Mouse (Mus musculus) forebrain, embryonic 14.5 days (tissue): ENCODE results near the gene Itpr2. TPM values are rescaled to one million over a fixed set of nuclear protein-coding genes. Genes with fewer than 3 reads are reported as not detected.

Experiments
- ATAC-seq: fragments of 200-750 bp; cut with Nextera tagmentation; 2 replicates; pipeline ENCODE4 v1.8.0; 2017; ENCODE audit warnings: mild to moderate bottlenecking, moderate library complexity
- DNase-seq: peaks from one replicate; pipeline ENCODE4 v3.0.0-alpha.2; 2015; ENCODE audit warnings: low spot score
- H3K27ac ChIP-seq: fragments of 300-500 bp; sonication (generic); 2 replicates; pipeline ENCODE4 v1.5.1; 2014; ENCODE audit warnings: low read depth, mild to moderate bottlenecking, control low read depth, low read length, moderate library complexity
- H3K27me3 ChIP-seq: fragments of 300-500 bp; sonication (generic); replicated peaks from 2 replicates; pipeline ENCODE4 v1.6.1; 2014; ENCODE audit warnings: low read length, control low read depth, mixed read lengths; ENCODE audit not compliant: control insufficient read depth, insufficient read depth
- H3K36me3 ChIP-seq: fragments of 300-500 bp; sonication (generic); 2 replicates; pipeline ENCODE4 v1.6.1; 2014; ENCODE audit warnings: low read length, control low read depth; ENCODE audit not compliant: control insufficient read depth, insufficient read depth
- H3K4me1 ChIP-seq: fragments of 300-500 bp; sonication (generic); 2 replicates; pipeline ENCODE4 v1.6.1; 2014; ENCODE audit warnings: antibody characterized with exemption, low read length, control low read depth; ENCODE audit not compliant: control insufficient read depth, insufficient read depth
- H3K4me2 ChIP-seq: fragments of 300-500 bp; sonication (generic); 2 replicates; pipeline ENCODE4 v1.6.1; 2014; ENCODE audit warnings: mild to moderate bottlenecking, control low read depth, low read length
- H3K4me3 ChIP-seq: fragments of 300-500 bp; sonication (generic); 2 replicates; pipeline ENCODE4 v1.5.1; 2014; ENCODE audit warnings: low read depth, low read length, control low read depth
- H3K9ac ChIP-seq: fragments of 300-500 bp; sonication (generic); 2 replicates; pipeline ENCODE4 v1.6.1; 2014; ENCODE audit warnings: mild to moderate bottlenecking, low read length, control low read depth, moderate library complexity
- H3K9me3 ChIP-seq: fragments of 300-500 bp; sonication (generic); replicated peaks from 2 replicates; pipeline ENCODE4 v1.6.1; 2016; ENCODE audit warnings: low read length, control low read depth, mixed read lengths; ENCODE audit not compliant: control insufficient read depth
- WGBS: fragments of 180-500 bp; shearing (Covaris S2); extraction: QIAGEN DNeasy Blood & Tissue Kit; methylation state at CpG from one replicate; pipeline ENCODE4 v1.1.7; 2014; 5-methylcytosine and 5-hydroxymethylcytosine counted together
- polyA plus RNA-seq: library from polyadenylated mRNA; unstranded; fragments of >200 nt; fragmentation: Nextera tagmentation; extraction: Ambion mirVana; gene quantifications from 2 replicates; pipeline ENCODE4 v1.2.1, GENCODE M21; 2014

Gene Itpr2
- polyA plus RNA-seq, 1 experiment from 2014 or later = 2.4 TPM

DNA sequence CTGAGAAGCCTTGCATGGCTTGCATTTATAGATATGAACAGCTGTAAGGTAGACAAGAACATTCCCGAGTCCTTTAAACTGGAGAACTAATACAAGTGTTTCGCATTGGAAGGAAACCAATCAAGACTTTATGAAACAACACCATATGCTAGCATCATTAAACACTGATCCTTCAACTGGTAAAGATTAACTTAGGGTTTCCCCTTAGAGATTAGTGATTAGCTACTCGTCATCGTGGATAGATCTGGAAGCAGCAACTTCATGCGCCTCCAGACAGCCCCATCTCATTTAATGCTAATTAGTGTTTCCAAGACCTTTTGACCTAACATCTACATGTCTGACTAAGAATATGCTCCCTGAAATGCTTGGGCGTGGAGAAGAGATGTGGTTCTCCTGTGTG, 255.7 kb downstream of the Itpr2 start:
- H3K4me3 ChIP-seq = no peak overlapping the region
- no peak for ATAC-seq
- no peaks in the 10 kb centered on the region for H3K27me3 ChIP-seq
- no peaks in the 10 kb centered on the region for H3K9me3 ChIP-seq
- WGBS = 86% methylated on average over 6 of the region's 6 CpGs
- no peak overlapping the region for H3K9ac ChIP-seq
- no peak overlapping the region for H3K4me2 ChIP-seq
- H3K27ac ChIP-seq = no peak overlapping the region
- DNase-seq = no peak
- no peaks in the 10 kb centered on the region for H3K36me3 ChIP-seq
- H3K4me1 ChIP-seq = no peaks in the 10 kb centered on the region

GRCm38 (mm10) chr6:146245888-146246287, 256.1 kb downstream of the Itpr2 start:
- no peak for DNase-seq
- H3K4me1 ChIP-seq = no peaks in the 10 kb centered on the region
- WGBS = 91% methylated on average over 9 of the region's 9 CpGs
- H3K9ac ChIP-seq = no peak overlapping the region
- H3K27ac ChIP-seq = no peak overlapping the region
- no peaks in the 10 kb centered on the region for H3K9me3 ChIP-seq
- H3K4me2 ChIP-seq = no peak overlapping the region
- H3K36me3 ChIP-seq = no peaks in the 10 kb centered on the region
- ATAC-seq = no peak
- no peaks in the 10 kb centered on the region for H3K27me3 ChIP-seq
- no peak overlapping the region for H3K4me3 ChIP-seq

GRCm38 (mm10) chr6:146243068-146243467, 259.0 kb downstream of the Itpr2 start:
- ATAC-seq (no peak), DNase-seq (no peak)
- no peak overlapping the region for H3K4me3 ChIP-seq
- no peak overlapping the region for H3K9ac ChIP-seq
- no peaks in the 10 kb centered on the region for H3K36me3 ChIP-seq
- no peaks in the 10 kb centered on the region for H3K4me1 ChIP-seq
- no peak overlapping the region for H3K4me2 ChIP-seq
- 72% methylated on average over 5 of the region's 5 CpGs for WGBS
- no peak overlapping the region for H3K27ac ChIP-seq
- H3K27me3 ChIP-seq = no peaks in the 10 kb centered on the region
- H3K9me3 ChIP-seq = no peaks in the 10 kb centered on the region

GRCm38 (mm10) chr6:146241336-146241735, 260.7 kb downstream of the Itpr2 start:
- no peak overlapping the region for H3K27ac ChIP-seq
- H3K27me3 ChIP-seq = no peaks in the 10 kb centered on the region
- no peaks in the 10 kb centered on the region for H3K4me1 ChIP-seq
- no peaks in the 10 kb centered on the region for H3K36me3 ChIP-seq
- 94% methylated on average over 3 of the region's 3 CpGs for WGBS
- no peak overlapping the region for H3K9ac ChIP-seq
- ATAC-seq = no peak
- no peak overlapping the region for H3K4me2 ChIP-seq
- H3K4me3 ChIP-seq = no peak overlapping the region
- DNase-seq = no peak
- H3K9me3 ChIP-seq = no peaks in the 10 kb centered on the region

DNA sequence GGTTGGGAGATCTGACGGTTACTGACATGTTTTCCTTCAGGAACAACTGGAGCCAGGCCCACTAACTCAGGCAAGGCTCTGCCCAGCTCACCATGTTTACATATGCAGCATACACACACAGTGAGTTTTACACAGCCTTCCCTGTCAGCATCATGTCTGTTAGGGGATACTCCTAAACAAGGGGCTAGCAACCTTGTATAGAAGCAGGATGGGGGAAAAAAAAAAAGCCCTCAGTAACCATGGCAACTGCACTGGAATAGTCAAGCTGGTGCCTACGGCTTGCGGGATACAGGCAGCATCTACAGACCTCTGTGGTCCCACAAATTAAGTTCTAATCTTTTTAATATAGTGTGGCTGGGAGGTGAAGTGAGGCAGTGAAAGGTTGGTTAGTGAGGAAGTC, 266.9 kb downstream of the Itpr2 start:
- Histone ChIP-seq H3K9me3 (no peaks in the 10 kb centered on the region), H3K4me2 (no peak overlapping the region), H3K9ac (no peak overlapping the region), H3K27me3 (no peaks in the 10 kb centered on the region), H3K36me3 (no peaks in the 10 kb centered on the region), H3K27ac (no peak overlapping the region), H3K4me3 (no peak overlapping the region), H3K4me1 (no peaks in the 10 kb centered on the region)
- WGBS = 41% methylated on average over 3 of the region's 3 CpGs
- 0 out of 2 replicates have a peak, but pooled peaks have one; percentile 20 for ATAC-seq
- peak; percentile 59 for DNase-seq

GRCm38 (mm10) chr6:146234417-146234816, 267.6 kb downstream of the Itpr2 start:
- Histone ChIP-seq H3K9ac (no peak overlapping the region), H3K9me3 (no peaks in the 10 kb centered on the region), H3K27ac (no peak overlapping the region), H3K27me3 (no peaks in the 10 kb centered on the region), H3K4me2 (no peak overlapping the region), H3K36me3 (no peaks in the 10 kb centered on the region), H3K4me1 (no peaks in the 10 kb centered on the region), H3K4me3 (no peak overlapping the region)
- ATAC-seq (no peak), DNase-seq (no peak)
- 94% methylated on average over 1 of the region's 1 CpGs for WGBS

GRCm38 (mm10) chr6:146230903-146231302, 271.1 kb downstream of the Itpr2 start:
- no peaks in the 10 kb centered on the region for H3K9me3 ChIP-seq
- WGBS = 92% methylated on average over 6 of the region's 6 CpGs

GRCm38 (mm10) chr6:146230373-146230788, 271.6 kb downstream of the Itpr2 start:
- Histone ChIP-seq H3K27ac (no peak overlapping the region), H3K4me2 (no peak overlapping the region)

More at GRCm38 (mm10) chr6:146230903-146231302, 271.1 kb downstream of the Itpr2 start:
- Histone ChIP-seq H3K4me3 (no peak overlapping the region), H3K27me3 (no peaks in the 10 kb centered on the region), H3K36me3 (no peaks in the 10 kb centered on the region), H3K27ac (no peak overlapping the region), H3K4me1 (no peaks in the 10 kb centered on the region), H3K4me2 (no peak overlapping the region), H3K9ac (no peak overlapping the region)
- DNase-seq = no peak
- ATAC-seq = no peak

DNA sequence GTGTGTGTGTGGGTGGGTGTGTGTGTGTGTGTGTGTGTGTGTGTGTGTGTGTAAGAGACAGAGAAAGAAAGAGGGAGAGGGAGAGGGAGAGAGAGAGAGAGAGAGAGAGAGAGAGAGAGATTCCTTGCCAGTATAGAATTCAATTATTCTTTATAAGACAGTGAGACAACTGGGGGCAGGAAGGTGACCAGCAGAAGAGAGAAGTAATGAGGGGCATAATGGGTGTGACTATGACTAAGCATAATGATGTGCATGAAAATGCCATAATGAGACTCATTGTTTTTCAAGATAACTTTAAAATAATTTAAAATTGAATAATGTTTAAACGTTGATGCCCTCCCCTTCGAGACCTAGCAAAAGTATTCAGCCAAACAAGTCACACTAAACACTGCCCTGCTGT, 272.1 kb downstream of the Itpr2 start:
- WGBS = 83% methylated on average over 2 of the region's 2 CpGs
- no peak overlapping the region for H3K27ac ChIP-seq
- DNase-seq (no peak), ATAC-seq (no peak)
- H3K4me2 ChIP-seq = no peak overlapping the region
- no peaks in the 10 kb centered on the region for H3K4me1 ChIP-seq
- H3K27me3 ChIP-seq = no peaks in the 10 kb centered on the region
- no peaks in the 10 kb centered on the region for H3K36me3 ChIP-seq
- no peak overlapping the region for H3K4me3 ChIP-seq
- no peak overlapping the region for H3K9ac ChIP-seq
- no peaks in the 10 kb centered on the region for H3K9me3 ChIP-seq

More at GRCm38 (mm10) chr6:146230373-146230788, 271.6 kb downstream of the Itpr2 start:
- H3K36me3 ChIP-seq = no peaks in the 10 kb centered on the region
- DNase-seq (no peak), ATAC-seq (peak; percentile 46; the same call in 1 of the 2 replicates)
- H3K4me3 ChIP-seq = no peak overlapping the region
- H3K4me1 ChIP-seq = no peaks in the 10 kb centered on the region
- no peaks in the 10 kb centered on the region for H3K27me3 ChIP-seq
- WGBS = 66% methylated on average over 9 of the region's 9 CpGs
- no peak overlapping the region for H3K9ac ChIP-seq
- no peaks in the 10 kb centered on the region for H3K9me3 ChIP-seq
